Mouse (Mus musculus): ENCODE measurements at regions not wholly inside any gene's neighbourhood (a gene's known extent, or its start where the extent isn't known, plus 50 kb on each side); places are given as distances from the start of the nearest gene placed in this dataset.

DNA sequence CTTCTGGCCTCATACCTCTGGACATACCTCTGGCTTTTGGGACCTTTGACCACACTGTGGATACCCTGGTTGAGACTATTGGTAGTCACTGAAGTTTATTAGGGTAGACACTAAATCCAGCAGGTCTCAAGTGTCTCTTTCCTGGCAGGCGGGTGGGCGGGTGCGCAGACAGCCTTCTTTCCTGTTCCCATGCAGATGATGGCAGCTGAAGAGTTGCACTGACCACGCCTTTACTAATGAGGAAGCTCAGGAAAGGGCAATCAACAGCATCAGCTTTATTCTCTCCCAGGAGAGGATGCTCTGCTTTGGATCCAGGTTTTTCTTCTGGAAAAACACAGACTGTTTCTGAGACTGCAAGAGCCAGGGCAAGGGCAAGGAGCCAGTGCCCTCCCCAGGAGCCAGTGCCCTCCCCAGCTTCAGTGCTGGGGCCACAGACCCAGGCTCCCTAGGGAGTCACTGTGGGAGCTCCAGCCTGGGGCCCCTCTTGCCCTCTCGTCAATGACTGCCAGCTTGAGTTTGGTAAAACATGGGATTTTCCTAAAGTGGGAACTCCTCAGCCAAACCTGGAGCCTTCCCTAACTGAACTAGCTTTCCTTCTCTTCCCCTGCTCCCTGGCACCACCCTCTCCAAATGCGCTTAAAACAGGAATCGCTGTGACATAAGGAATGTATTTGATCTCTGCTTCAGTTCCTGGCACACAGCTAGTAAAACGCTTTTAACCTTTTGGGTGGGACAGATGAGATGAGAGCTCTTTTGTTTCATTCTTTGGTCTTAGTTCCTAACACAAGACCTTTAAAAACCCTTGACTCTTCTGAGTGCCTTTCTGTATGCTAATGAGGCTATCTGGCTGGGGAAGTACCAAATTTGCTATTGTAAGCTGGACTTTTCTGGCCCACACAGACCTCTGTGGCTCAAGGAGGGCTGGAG is 319.6 kb downstream of the 1810013L24Rik start:
- Histone ChIP-seq H3K27ac (no peak overlapping the region), H3K9me3 (no peaks in the 10 kb centered on the region), H3K4me1 (peaks cover 8% of the 10 kb centered on the region), H3K36me3 (replicated peaks) (no peaks in the 10 kb centered on the region), H3K27me3 (ENCODE audit: poor library complexity, severe bottlenecking) (no peaks in the 10 kb centered on the region), H3K4me3 (no peak overlapping the region)
- DNase-seq (ENCODE audit: extremely low spot score, low spot score): no peak
- 68% methylated on average over 8 of the region's 8 CpGs for WGBS

DNA sequence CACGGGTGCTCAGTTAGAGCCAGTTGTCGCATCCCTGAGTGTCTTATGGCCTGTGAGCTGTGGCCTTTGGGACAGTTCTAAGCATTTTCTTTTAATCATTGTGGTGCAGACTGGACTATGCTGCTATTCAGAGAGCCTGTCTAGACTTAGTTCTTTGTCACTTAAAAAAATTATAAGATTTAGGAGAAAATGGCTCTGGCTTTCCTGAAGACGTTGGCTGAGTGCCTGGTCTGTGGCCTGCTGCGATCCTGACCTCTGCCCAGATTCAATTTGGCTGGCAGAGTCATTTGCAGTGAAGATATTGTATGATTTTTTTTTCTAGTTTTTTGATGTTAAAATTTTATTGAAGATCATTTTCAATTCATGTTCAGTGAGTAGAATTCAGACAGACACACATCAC is 322.0 kb downstream of the 1810013L24Rik start:
- WGBS: 92% methylated on average over 4 of the region's 4 CpGs
- Histone ChIP-seq H3K4me3 (no peak overlapping the region), H3K27ac (no peak overlapping the region), H3K9me3 (no peaks in the 10 kb centered on the region), H3K4me1 (peaks cover 8% of the 10 kb centered on the region), H3K27me3 (ENCODE audit: poor library complexity, severe bottlenecking) (no peaks in the 10 kb centered on the region), H3K36me3 (replicated peaks) (no peaks in the 10 kb centered on the region)
- DNase-seq (ENCODE audit: extremely low spot score, low spot score): no peak

DNA sequence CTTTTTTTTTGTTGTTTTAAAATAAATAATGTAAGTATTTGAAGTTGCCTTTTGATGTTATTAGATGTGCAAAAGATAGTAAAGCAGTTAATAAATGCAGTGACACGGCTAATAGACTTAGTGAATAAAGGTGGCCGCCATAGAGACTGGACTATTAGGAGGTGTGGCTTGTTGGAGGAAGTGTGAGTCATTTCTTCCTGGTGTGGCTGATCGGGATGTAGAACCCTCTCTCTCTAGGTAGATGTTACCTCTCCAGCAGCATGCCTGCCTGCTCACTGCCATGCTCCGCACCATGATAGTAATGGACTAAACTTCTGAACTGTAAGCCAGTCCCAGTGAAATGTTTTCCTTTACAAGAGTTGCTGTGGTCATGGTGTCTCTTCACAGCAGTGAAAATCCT is 323.6 kb downstream of the 1810013L24Rik start:
- Histone ChIP-seq H3K27ac (no peak overlapping the region), H3K27me3 (ENCODE audit: poor library complexity, severe bottlenecking) (no peaks in the 10 kb centered on the region), H3K4me3 (no peak overlapping the region), H3K4me1 (peaks cover 8% of the 10 kb centered on the region), H3K36me3 (replicated peaks) (no peaks in the 10 kb centered on the region), H3K9me3 (no peaks in the 10 kb centered on the region)
- no peak for DNase-seq (ENCODE audit: extremely low spot score, low spot score)
- 90% methylated on average over 4 of the region's 4 CpGs for WGBS

DNA sequence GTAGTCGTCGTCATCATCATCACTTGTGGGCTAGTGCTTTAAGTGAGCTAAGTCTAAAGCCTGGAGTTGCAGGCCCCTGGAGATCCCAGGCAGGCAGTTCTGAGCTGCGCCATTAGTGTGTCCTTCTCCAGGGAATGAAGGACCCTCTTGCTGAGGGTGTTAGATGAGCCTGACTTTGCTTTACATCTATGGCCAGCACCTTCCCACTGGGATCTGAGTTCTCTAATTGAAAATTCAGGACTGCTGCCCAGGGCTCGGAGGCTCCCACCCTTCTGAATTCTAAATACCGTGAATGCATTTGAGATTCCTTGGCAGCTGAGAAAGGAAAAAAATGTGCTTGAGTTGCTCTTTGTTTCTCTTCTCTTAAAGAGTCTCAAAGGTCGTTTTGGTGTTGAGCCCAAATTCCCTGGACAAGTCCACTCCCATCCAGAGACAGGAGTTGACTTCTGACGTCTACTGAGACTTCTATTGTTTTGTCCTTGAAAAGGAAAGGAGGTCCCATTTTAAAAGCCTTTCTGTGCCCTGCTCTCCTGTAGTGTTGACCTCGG is 335.9 kb downstream of the 1810013L24Rik start:
- no peaks in the 10 kb centered on the region for H3K9me3 ChIP-seq
- no peaks in the 10 kb centered on the region for H3K4me1 ChIP-seq
- H3K4me3 ChIP-seq: no peak overlapping the region
- WGBS: 69% methylated on average over 8 of the region's 8 CpGs
- no peaks in the 10 kb centered on the region for H3K27me3 ChIP-seq (ENCODE audit: poor library complexity, severe bottlenecking)
- no peaks in the 10 kb centered on the region for H3K36me3 ChIP-seq (replicated peaks)
- no peak overlapping the region for H3K27ac ChIP-seq
- no peak for DNase-seq (ENCODE audit: extremely low spot score, low spot score)

DNA sequence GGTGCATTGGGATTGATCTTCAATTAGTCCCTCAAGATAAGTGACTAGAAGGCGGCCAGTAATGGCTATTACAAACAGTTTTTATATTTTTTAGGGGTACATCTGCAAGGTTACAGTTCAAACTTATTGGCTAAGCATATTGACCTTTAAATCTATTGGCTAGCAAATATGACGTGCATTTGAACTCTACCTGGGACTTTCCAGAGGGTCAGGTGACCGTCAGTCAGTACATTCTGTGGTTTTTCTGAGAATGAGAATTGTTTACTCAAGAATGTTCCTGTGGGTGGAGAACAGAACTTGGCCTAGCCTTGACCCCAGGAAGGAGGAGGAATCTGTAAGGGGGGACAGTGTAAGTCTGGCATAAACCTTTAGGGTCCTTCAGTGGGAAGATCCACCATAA is 346.5 kb downstream of the 1810013L24Rik start:
- no peaks in the 10 kb centered on the region for H3K9me3 ChIP-seq
- no peak overlapping the region for H3K4me3 ChIP-seq
- no peaks in the 10 kb centered on the region for H3K36me3 ChIP-seq (replicated peaks)
- H3K4me1 ChIP-seq: no peaks in the 10 kb centered on the region
- no peak for DNase-seq (ENCODE audit: extremely low spot score, low spot score)
- 94% methylated on average over 3 of the region's 3 CpGs for WGBS
- H3K27me3 ChIP-seq (ENCODE audit: poor library complexity, severe bottlenecking): no peaks in the 10 kb centered on the region
- H3K27ac ChIP-seq: no peak overlapping the region

DNA sequence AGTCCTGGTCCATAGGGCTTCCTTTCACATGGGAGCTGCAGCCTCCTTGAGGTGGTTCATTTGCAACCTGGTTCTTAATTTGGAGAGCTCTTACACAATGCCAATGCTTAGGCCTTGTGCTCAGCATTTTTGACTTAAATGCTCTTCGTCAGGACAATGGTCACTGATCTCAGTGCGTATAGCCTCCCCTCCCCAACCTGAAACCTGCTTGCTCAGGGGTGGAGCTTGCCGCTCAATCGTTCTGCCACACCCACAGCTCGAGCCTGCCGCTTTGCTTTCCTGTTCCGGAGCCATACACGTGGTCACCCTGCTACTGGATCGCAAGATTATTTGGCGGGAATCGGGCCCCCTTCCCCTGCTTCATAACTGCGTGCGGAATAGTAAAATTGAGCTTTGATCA is 365.9 kb downstream of the 1810013L24Rik start:
- no peaks in the 10 kb centered on the region for H3K36me3 ChIP-seq (replicated peaks)
- H3K9me3 ChIP-seq: 0 out of 2 replicates have a peak, but pooled peaks cover 6% of the 10 kb centered on the region
- no peaks in the 10 kb centered on the region for H3K4me1 ChIP-seq
- H3K4me3 ChIP-seq: no peak overlapping the region
- WGBS: 48% methylated on average over 13 of the region's 13 CpGs
- no peak overlapping the region for H3K27ac ChIP-seq
- DNase-seq (ENCODE audit: extremely low spot score, low spot score): no peak
- H3K27me3 ChIP-seq (ENCODE audit: poor library complexity, severe bottlenecking): no peaks in the 10 kb centered on the region

DNA sequence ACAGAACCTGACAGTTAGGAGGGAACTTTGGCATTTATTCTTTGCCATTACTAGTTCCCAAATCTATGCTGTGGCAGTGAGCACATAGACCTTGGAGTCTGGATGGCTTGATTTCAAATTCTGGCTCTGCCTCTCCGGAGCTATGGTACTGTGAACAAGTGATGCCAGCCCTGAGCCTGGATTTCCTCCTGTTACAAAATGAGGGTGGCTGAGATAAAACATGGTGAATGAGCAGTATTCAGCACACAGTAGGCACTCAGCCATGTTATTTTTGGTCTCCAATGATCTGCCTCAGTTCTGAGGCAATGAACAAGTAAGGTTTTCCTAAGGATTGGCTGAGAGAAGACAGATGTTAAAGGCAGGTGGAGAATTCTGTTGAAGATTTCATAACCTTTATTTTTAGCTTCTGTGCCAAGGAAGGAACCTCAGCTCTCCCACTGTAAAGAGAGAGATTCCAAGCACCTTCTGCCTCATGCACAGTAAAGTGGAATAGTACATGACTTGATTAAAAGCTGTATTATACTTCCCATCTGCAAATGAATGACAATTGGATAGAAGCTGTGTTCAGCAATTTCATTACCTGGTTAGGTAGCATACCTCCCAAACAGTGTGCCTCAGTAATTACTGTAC is 369.1 kb downstream of the 1810013L24Rik start:
- Histone ChIP-seq H3K36me3 (replicated peaks) (no peaks in the 10 kb centered on the region), H3K27me3 (ENCODE audit: poor library complexity, severe bottlenecking) (no peaks in the 10 kb centered on the region), H3K4me3 (no peak overlapping the region), H3K9me3 (no peaks in the 10 kb centered on the region), H3K27ac (no peak overlapping the region), H3K4me1 (no peaks in the 10 kb centered on the region)
- 95% methylated on average over 1 of the region's 1 CpGs for WGBS
- DNase-seq (ENCODE audit: extremely low spot score, low spot score): no peak

DNA sequence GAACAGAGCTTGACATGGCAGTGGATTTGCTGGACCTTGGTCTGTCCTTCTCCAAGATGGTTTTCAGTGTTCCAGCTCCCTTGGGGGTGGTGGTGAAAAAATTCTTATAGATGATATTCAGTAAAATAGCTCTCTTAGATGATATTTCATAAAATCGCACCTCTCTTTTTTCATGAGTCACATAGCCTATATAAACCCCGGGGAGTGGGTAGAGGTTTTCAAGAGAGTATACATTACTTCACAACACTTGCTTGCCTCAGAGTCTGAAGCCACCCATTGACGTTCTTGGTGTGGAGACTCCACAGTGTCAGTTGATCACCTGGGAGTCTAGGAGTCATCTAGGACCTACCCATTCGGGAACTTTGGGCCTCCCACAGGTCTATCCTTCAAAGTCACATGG is 378.7 kb downstream of the 1810013L24Rik start:
- WGBS: 91% methylated on average over 4 of the region's 4 CpGs
- Histone ChIP-seq H3K4me3 (no peak overlapping the region), H3K27ac (no peak overlapping the region), H3K36me3 (replicated peaks) (no peaks in the 10 kb centered on the region), H3K9me3 (no peaks in the 10 kb centered on the region; the same call in 1 of the 2 replicates), H3K4me1 (no peaks in the 10 kb centered on the region), H3K27me3 (ENCODE audit: poor library complexity, severe bottlenecking) (no peaks in the 10 kb centered on the region)
- DNase-seq (ENCODE audit: extremely low spot score, low spot score): no peak

DNA sequence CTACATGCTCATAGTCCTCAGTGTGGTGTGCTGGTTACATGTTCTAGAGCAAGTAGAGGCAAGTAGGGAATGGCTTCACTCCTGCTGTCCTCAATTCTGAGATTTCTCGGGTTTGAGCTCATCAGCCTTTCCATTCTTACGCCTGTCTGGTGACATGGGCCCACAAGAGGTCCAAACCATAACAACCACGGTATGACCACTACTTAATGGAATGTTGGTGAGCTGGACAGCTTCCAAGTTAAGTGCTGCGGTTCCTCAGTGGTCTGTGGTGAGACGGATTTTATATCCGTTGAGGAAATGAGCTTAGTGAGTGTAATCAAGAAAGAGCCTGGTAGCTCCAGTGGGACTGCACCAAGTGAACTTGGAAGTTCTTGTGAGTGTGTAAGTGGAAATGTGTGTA is 381.6 kb downstream of the 1810013L24Rik start:
- H3K36me3 ChIP-seq (replicated peaks): no peaks in the 10 kb centered on the region
- H3K4me3 ChIP-seq: no peak overlapping the region
- H3K27ac ChIP-seq: no peak overlapping the region
- 94% methylated on average over 6 of the region's 6 CpGs for WGBS
- no peaks in the 10 kb centered on the region for H3K4me1 ChIP-seq
- DNase-seq (ENCODE audit: extremely low spot score, low spot score): no peak
- no peaks in the 10 kb centered on the region; the same call in 1 of the 2 replicates for H3K9me3 ChIP-seq
- no peaks in the 10 kb centered on the region for H3K27me3 ChIP-seq (ENCODE audit: poor library complexity, severe bottlenecking)

DNA sequence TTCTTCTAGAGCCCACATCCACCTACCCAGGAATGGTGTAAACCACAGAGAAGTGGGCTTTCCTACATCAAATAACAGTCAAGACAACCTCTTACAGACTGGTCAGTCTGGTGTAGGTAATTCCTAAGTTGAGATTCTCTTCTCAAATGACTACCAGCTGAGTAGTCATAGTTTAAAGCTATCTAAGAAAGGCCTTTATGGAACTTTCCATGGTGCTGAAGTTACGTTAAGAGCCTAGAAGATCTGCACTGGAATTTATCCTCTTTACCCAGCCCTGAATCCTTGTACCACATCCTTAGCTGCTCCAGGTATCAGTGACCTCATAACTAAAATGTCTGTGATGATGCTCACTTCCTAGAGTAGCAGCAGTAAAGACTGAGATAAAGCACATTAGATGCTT is 385.2 kb downstream of the 1810013L24Rik start:
- Histone ChIP-seq H3K4me1 (no peaks in the 10 kb centered on the region), H3K4me3 (no peak overlapping the region), H3K36me3 (replicated peaks) (no peaks in the 10 kb centered on the region), H3K27ac (no peak overlapping the region), H3K27me3 (ENCODE audit: poor library complexity, severe bottlenecking) (no peaks in the 10 kb centered on the region), H3K9me3 (no peaks in the 10 kb centered on the region)
- 66% methylated on average over 1 of the region's 1 CpGs for WGBS
- no peak for DNase-seq (ENCODE audit: extremely low spot score, low spot score)

DNA sequence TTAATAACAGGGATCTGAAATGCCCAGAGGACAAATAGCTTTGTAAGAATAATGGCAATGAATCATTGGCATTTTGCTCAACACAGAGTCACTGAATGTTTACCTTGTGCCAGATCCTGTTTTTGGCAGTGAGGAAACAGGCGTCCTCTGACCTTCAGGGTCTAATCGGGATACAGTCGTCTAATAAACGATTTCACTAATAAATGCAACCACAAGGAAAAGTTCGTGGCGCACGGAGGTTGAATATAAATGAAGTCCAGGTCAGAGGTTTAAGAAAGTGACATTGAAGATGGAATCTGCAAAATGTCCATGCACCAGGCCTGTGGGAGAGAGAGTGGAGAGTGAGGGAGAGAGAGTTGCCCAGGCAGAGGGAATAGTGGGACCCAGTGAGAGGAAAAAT is 387.5 kb downstream of the 1810013L24Rik start:
- Histone ChIP-seq H3K27ac (no peak overlapping the region), H3K27me3 (ENCODE audit: poor library complexity, severe bottlenecking) (no peaks in the 10 kb centered on the region), H3K9me3 (no peaks in the 10 kb centered on the region), H3K4me1 (no peaks in the 10 kb centered on the region), H3K4me3 (no peak overlapping the region), H3K36me3 (replicated peaks) (no peaks in the 10 kb centered on the region)
- 90% methylated on average over 7 of the region's 7 CpGs for WGBS
- no peak for DNase-seq (ENCODE audit: extremely low spot score, low spot score)

DNA sequence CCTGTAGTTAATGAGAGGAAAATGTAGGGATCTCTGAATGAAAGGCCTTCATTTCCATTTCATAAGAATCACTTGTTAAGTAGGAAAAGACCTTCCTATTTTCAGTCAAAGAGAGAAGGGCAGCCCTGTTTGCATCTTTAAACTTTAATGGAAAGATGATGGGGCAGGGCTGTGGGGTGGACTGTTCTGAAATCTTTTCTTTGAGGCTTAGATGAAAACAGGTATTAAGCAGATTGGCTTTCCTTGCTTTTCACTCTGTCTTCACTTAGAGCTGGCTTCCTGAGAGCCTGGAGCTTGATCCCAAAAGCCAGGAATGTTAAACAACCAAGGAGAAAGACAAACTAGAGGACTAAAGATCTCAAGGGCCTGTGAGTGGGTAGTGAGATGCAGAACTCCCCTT is 400.3 kb downstream of the 1810013L24Rik start:
- no peak for DNase-seq (ENCODE audit: extremely low spot score, low spot score)
- Histone ChIP-seq H3K4me1 (peaks cover 7% of the 10 kb centered on the region; the same call in 1 of the 2 replicates), H3K27me3 (ENCODE audit: poor library complexity, severe bottlenecking) (no peaks in the 10 kb centered on the region), H3K4me3 (no peak overlapping the region), H3K36me3 (replicated peaks) (no peaks in the 10 kb centered on the region), H3K27ac (no peak overlapping the region), H3K9me3 (no peaks in the 10 kb centered on the region)

DNA sequence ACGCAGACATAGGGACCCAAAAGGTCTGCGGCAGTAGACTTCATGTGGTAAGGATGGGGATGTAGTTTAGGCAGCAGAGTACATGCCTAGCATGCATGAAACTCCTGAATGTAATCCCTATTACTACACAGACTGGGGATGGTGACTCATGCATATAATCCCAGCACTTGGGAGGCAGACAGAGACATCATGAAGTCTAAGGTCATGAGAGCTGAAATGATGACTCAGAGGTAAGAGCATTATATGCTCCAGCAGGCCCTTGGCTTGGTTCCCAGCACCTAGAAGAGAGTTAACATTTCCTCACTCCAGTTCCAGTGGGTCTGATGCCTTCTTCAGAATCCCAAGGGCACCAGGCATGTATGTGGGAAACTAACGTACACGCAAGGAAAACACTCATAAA is 412.2 kb downstream of the 1810013L24Rik start:
- H3K9me3 ChIP-seq: peaks cover 8% of the 10 kb centered on the region; the same call in 1 of the 2 replicates
- 96% methylated on average over 4 of the region's 4 CpGs for WGBS

More for the DNA sequence above, 412.2 kb downstream of the 1810013L24Rik start:
- Histone ChIP-seq H3K4me1 (no peaks in the 10 kb centered on the region), H3K27ac (no peak overlapping the region), H3K36me3 (replicated peaks) (no peaks in the 10 kb centered on the region), H3K27me3 (ENCODE audit: poor library complexity, severe bottlenecking) (no peaks in the 10 kb centered on the region), H3K4me3 (no peak overlapping the region)
- no peak for DNase-seq (ENCODE audit: extremely low spot score, low spot score)
